Mouse (Mus musculus) C2C12 (cell line): ENCODE results near the gene Tmem206.

Source experiments
- CTCF ChIP-seq: IDR thresholded peaks from one replicate; pipeline ENCODE4 v1.5.1; 2011; ENCODE audit not compliant: control insufficient read depth, insufficient read depth, insufficient read length
- FOSL1 ChIP-seq: IDR thresholded peaks from one replicate; pipeline ENCODE4 v1.8.0; 2011; ENCODE audit warnings: mild to moderate bottlenecking, low read length; ENCODE audit not compliant: poor library complexity, insufficient read depth, severe bottlenecking

- TF ChIP-seq CTCF (no peak), FOSL1 (no peak)
These were observed 24.6 kb downstream of the Tmem206 start for GRCm38 (mm10) chr1:191350355-191350754.
